Mouse (Mus musculus) lung, embryonic 14.5 days (tissue): Measurements from ENCODE around the gene Nectin2. TPM values are rescaled to one million over a fixed set of nuclear protein-coding genes. Genes with fewer than 3 reads are reported as not detected.

Experiments
- ATAC-seq: fragments of 200-750 bp; cut with Nextera tagmentation; 2 replicates; pipeline ENCODE4 v1.8.0; 2017; ENCODE audit warnings: mild to moderate bottlenecking, moderate TSS enrichment, moderate library complexity; ENCODE audit not compliant: insufficient read depth
- DNase-seq: peaks from one replicate; pipeline ENCODE4 v3.0.0-alpha.2; 2015
- H3K27ac ChIP-seq: fragments of 300-500 bp; sonication (generic); 2 replicates; pipeline ENCODE4 v1.5.1; 2014; ENCODE audit warnings: low read depth, mild to moderate bottlenecking, moderate library complexity
- H3K27me3 ChIP-seq: fragments of 300-500 bp; sonication (generic); 2 replicates; pipeline ENCODE4 v1.6.1; 2014; ENCODE audit warnings: low read length, control low read depth; ENCODE audit not compliant: insufficient read depth
- H3K36me3 ChIP-seq: fragments of 300-500 bp; sonication (generic); 2 replicates; pipeline ENCODE4 v1.6.1; 2014; ENCODE audit warnings: control low read depth; ENCODE audit not compliant: insufficient read depth
- H3K4me1 ChIP-seq: fragments of 300-500 bp; sonication (generic); 2 replicates; pipeline ENCODE4 v1.6.1; 2014; ENCODE audit warnings: antibody characterized with exemption, control low read depth; ENCODE audit not compliant: insufficient read depth
- H3K4me2 ChIP-seq: fragments of 300-500 bp; sonication (generic); 2 replicates; pipeline ENCODE4 v1.6.1; 2014; ENCODE audit warnings: mild to moderate bottlenecking
- H3K4me3 ChIP-seq: fragments of 300-500 bp; sonication (generic); 2 replicates; pipeline ENCODE4 v1.5.1; 2014; ENCODE audit warnings: low read depth, low read length
- H3K9ac ChIP-seq: fragments of 300-500 bp; sonication (generic); 2 replicates; pipeline ENCODE4 v1.6.1; 2014
- H3K9me3 ChIP-seq: fragments of 300-500 bp; sonication (generic); 2 replicates; pipeline ENCODE4 v1.6.1; 2016; ENCODE audit warnings: low read depth, low read length, control low read depth
- CTCF ChIP-seq: IDR thresholded peaks from 2 replicates; pipeline ENCODE4 v1.5.1; 2016; ENCODE audit warnings: antibody characterized with exemption, low read depth
- WGBS: fragments of 180-500 bp; shearing (Covaris S2); extraction: QIAGEN DNeasy Blood & Tissue Kit; methylation state at CpG from one replicate; pipeline ENCODE4 v1.1.7; 2014; 5-methylcytosine and 5-hydroxymethylcytosine counted together
- polyA plus RNA-seq: library from polyadenylated mRNA; unstranded; fragments of >200 nt; fragmentation: Nextera tagmentation; extraction: Ambion mirVana; gene quantifications from 2 replicates; pipeline ENCODE4 v1.2.1, GENCODE M21; 2014

Gene Nectin2
- polyA plus RNA-seq, 1 experiment from 2014 or later, result 125 TPM

- DNase-seq, result peak; percentile 24
- H3K9ac ChIP-seq, result peak overlapping the region; percentile 80
- peaks cover 35% of the 10 kb centered on the region for H3K36me3 ChIP-seq
- TF ChIP-seq CTCF, result no peak
- 27% methylated on average over 4 of the region's 4 CpGs for WGBS
- no peaks in the 10 kb centered on the region for H3K9me3 ChIP-seq
- peak overlapping the region; percentile 64 for H3K4me3 ChIP-seq
- ATAC-seq, result peak; percentile 44
- H3K4me2 ChIP-seq, result peak overlapping the region; percentile 93
- no peaks in the 10 kb centered on the region for H3K27me3 ChIP-seq
- peak overlapping the region; percentile 83; the same call in 1 of the 2 replicates for H3K27ac ChIP-seq
- peaks cover 21% of the 10 kb centered on the region; the same call in 1 of the 2 replicates for H3K4me1 ChIP-seq
These were observed 18.7 kb upstream of the Nectin2 start for GRCm38 (mm10) chr7:19769001-19769400.

DNA sequence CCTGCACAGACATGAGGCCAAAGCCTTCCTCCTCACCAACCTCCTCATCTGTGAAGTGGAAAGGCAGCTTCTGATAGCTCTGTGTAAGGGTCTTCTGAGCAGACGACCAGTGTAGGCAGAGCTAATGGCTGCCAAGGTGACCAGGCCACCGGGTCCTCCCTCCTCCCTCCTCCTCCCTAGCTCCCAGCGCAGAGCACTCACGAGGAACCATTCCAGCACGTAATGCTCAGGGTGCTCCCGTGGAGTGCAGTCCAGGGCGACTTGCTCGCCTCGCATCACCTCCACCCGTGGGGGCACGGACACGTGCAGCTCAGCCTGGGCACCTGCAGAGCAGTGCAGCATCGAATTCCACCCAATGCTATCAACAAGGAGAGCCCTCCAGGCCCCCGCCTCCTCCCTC, 18.0 kb upstream of the Nectin2 start:
- peak overlapping the region; percentile 83; the same call in 1 of the 2 replicates for H3K27ac ChIP-seq
- WGBS, result 55% methylated on average over 14 of the region's 14 CpGs
- peaks cover 21% of the 10 kb centered on the region; the same call in 1 of the 2 replicates for H3K4me1 ChIP-seq

GRCm38 (mm10) chr7:19764581-19764980, 14.3 kb upstream of the Nectin2 start:
- peaks cover 7% of the 10 kb centered on the region; the same call in 1 of the 2 replicates for H3K4me1 ChIP-seq
- DNase-seq (no peak), ATAC-seq (no peak)
- no peak for TF ChIP-seq CTCF
- no peak overlapping the region for H3K9ac ChIP-seq
- H3K4me3 ChIP-seq, result no peak overlapping the region
- H3K27ac ChIP-seq, result no peak overlapping the region
- no peaks in the 10 kb centered on the region for H3K27me3 ChIP-seq
- peaks cover 67% of the 10 kb centered on the region for H3K36me3 ChIP-seq
- H3K9me3 ChIP-seq, result no peaks in the 10 kb centered on the region
- WGBS, result 80% methylated on average over 9 of the region's 9 CpGs
- H3K4me2 ChIP-seq, result no peak overlapping the region

More for the DNA sequence above, 18.0 kb upstream of the Nectin2 start:
- peak overlapping the region; percentile 80 for H3K9ac ChIP-seq
- H3K9me3 ChIP-seq, result no peaks in the 10 kb centered on the region
- no peak for TF ChIP-seq CTCF
- ATAC-seq (no peak), DNase-seq (no peak)
- peaks cover 43% of the 10 kb centered on the region for H3K36me3 ChIP-seq
- H3K27me3 ChIP-seq, result no peaks in the 10 kb centered on the region
- peak overlapping the region; percentile 93 for H3K4me2 ChIP-seq
- H3K4me3 ChIP-seq, result peak overlapping the region; percentile 64

- 82% methylated on average over 13 of the region's 13 CpGs for WGBS
- peaks cover 73% of the 10 kb centered on the region for H3K36me3 ChIP-seq
These were observed 13.7 kb upstream of the Nectin2 start for GRCm38 (mm10) chr7:19763829-19764477.

DNA sequence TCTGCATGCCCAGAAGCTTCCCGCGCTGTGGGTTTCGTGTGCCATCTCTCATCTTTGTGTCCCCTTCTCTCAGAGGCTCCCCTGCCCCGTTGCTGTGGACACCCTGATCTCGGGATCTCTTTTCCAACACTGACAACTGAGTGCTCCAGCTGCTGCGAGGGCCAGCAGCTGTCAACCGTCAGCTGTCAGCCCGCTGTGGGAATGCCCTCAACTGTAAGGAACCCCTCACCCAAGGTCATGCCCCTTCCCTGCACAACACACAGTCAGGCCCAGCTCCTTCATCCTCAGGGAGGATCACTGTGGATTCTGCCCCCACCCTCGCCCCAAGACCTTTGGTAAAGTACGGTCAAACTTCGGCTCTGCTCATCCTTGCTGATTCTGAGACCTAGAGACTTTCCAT, 12.0 kb upstream of the Nectin2 start:
- H3K9ac ChIP-seq, result no peak overlapping the region
- no peaks in the 10 kb centered on the region for H3K27me3 ChIP-seq
- ATAC-seq, result peak; percentile 63
- no peak for TF ChIP-seq CTCF
- no peak overlapping the region for H3K4me2 ChIP-seq
- H3K4me1 ChIP-seq, result no peaks in the 10 kb centered on the region
- H3K36me3 ChIP-seq, result peaks cover 81% of the 10 kb centered on the region
- no peaks in the 10 kb centered on the region for H3K9me3 ChIP-seq
- 43% methylated on average over 11 of the region's 11 CpGs for WGBS
- peak; percentile 57 for DNase-seq
- no peak overlapping the region for H3K27ac ChIP-seq
- no peak overlapping the region for H3K4me3 ChIP-seq

More at GRCm38 (mm10) chr7:19763829-19764477, 13.7 kb upstream of the Nectin2 start:
- Histone ChIP-seq H3K4me3 (no peak overlapping the region), H3K27me3 (no peaks in the 10 kb centered on the region), H3K9me3 (no peaks in the 10 kb centered on the region), H3K4me2 (no peak overlapping the region), H3K27ac (no peak overlapping the region), H3K4me1 (peaks cover under 1% of the 10 kb centered on the region; the same call in 1 of the 2 replicates), H3K9ac (no peak overlapping the region)
- DNase-seq (no peak), ATAC-seq (no peak)
- no peak for TF ChIP-seq CTCF

- Histone ChIP-seq H3K4me3 (no peak overlapping the region), H3K4me1 (peaks cover 5% of the 10 kb centered on the region; the same call in 1 of the 2 replicates), H3K9ac (no peak overlapping the region), H3K4me2 (no peak overlapping the region), H3K27ac (no peak overlapping the region), H3K27me3 (no peaks in the 10 kb centered on the region), H3K9me3 (no peaks in the 10 kb centered on the region), H3K36me3 (peaks cover 66% of the 10 kb centered on the region)
- WGBS, result 89% methylated on average over 13 of the region's 13 CpGs
- ATAC-seq (no peak), DNase-seq (no peak)
- no peak for TF ChIP-seq CTCF
These were observed 9.7 kb upstream of the Nectin2 start for GRCm38 (mm10) chr7:19760021-19760420.

- H3K9ac ChIP-seq, result no peak overlapping the region
- no peak overlapping the region for H3K27ac ChIP-seq
- no peak for ATAC-seq
- DNase-seq, result no peak
- H3K36me3 ChIP-seq, result peaks cover 58% of the 10 kb centered on the region
- TF ChIP-seq CTCF, result no peak
- H3K4me2 ChIP-seq, result no peak overlapping the region
- no peak overlapping the region for H3K4me3 ChIP-seq
- WGBS, result 88% methylated on average over 13 of the region's 13 CpGs
- H3K9me3 ChIP-seq, result no peaks in the 10 kb centered on the region
- peaks cover 5% of the 10 kb centered on the region; the same call in 1 of the 2 replicates for H3K4me1 ChIP-seq
- no peaks in the 10 kb centered on the region for H3K27me3 ChIP-seq
These were observed 8.3 kb upstream of the Nectin2 start for GRCm38 (mm10) chr7:19758623-19759022.
